In genomic region chr11:3515216-3515615, GRCm38 (mm10) we compare ENCODE assay signal across 1 mouse cellular context.
TF ChIP-seq lines count a peak whose summit lies in the region.

No protein-coding gene starts in this region.

TF ChIP-seq in MEL, 35 proteins besides CTCF, POLR2A, EP300 and RAD21:
- TF ChIP-seq MXI1 (IDR thresholded peaks at IDR 0.05; ENCODE audit: low read depth, low read length) (peak; percentile 28; the same call in 1 of the 2 replicates), CHD1 (IDR thresholded peaks at IDR 0.05; ENCODE audit: low read depth, low read length) (peak; percentile 89; the same call in 1 of the 2 replicates), MAZ (IDR thresholded peaks at IDR 0.05; ENCODE audit: low read depth, low read length) (0 out of 2 replicates have a peak, but pooled peaks have one; percentile 15), GABPA (IDR thresholded peaks at IDR 0.05; ENCODE audit: low read depth, low read length) (no peak), E2F4 (IDR thresholded peaks at IDR 0.05; ENCODE audit: borderline replicate concordance, low read depth, low read length) (no peak), UBTF (IDR thresholded peaks at IDR 0.05; ENCODE audit: borderline replicate concordance, insufficient read depth, low read depth, low read length) (no peak), MAFK (IDR thresholded peaks at IDR 0.05; ENCODE audit: borderline replicate concordance, low read depth, low read length) (no peak), HCFC1 (IDR thresholded peaks at IDR 0.05; ENCODE audit: low read depth, low read length) (peak; percentile 16; the same call in 1 of the 2 replicates), TCF12 (IDR thresholded peaks at IDR 0.05; ENCODE audit: low read depth, low read length) (0 out of 2 replicates have a peak, but pooled peaks have one; percentile 22), SMC3 (IDR thresholded peaks at IDR 0.05; ENCODE audit: low read depth, low read length) (no peak), NRF1 (IDR thresholded peaks at IDR 0.05; ENCODE audit: insufficient read depth, low read depth, low read length, poor library complexity, severe bottlenecking) (no peak), RCOR1 (IDR thresholded peaks at IDR 0.05; ENCODE audit: low read depth, low read length) (no peak)
